Mouse (Mus musculus): ENCODE measurements around the gene Trpt1.

DNA sequence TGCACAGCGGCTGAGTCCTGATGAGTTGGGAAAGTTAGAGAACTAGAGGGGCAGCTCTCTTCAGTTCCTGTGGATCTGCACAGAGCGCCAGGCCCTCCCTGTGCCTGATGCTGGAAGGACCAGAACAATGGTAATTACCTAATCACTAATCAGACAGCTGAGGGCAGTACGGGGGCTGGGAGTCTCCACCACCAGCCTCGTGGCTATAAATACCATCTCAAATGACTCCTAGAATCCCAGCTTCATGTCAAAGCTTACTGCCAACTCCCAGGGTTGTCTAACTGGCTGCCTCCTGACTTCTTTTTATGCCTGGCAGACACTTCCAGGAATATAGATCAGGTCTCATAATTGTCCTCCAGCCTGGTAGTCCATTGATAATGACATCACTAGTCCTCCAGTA, 48.8 kb downstream of the Trpt1 start:
- TF ChIP-seq CTCF (IDR thresholded peaks at IDR 0.05) (no peak), EP300 (IDR thresholded peaks at IDR 0.05; ENCODE audit: insufficient read depth, low read depth, low read length) (no peak), POLR2A (IDR thresholded peaks at IDR 0.05; ENCODE audit: insufficient read depth, low read depth, low read length) (no peak)

Data from heart, adult 2 months (tissue).